Mouse (Mus musculus): ENCODE results near the gene Fmn2.

The Fmn2 gene

DNA sequence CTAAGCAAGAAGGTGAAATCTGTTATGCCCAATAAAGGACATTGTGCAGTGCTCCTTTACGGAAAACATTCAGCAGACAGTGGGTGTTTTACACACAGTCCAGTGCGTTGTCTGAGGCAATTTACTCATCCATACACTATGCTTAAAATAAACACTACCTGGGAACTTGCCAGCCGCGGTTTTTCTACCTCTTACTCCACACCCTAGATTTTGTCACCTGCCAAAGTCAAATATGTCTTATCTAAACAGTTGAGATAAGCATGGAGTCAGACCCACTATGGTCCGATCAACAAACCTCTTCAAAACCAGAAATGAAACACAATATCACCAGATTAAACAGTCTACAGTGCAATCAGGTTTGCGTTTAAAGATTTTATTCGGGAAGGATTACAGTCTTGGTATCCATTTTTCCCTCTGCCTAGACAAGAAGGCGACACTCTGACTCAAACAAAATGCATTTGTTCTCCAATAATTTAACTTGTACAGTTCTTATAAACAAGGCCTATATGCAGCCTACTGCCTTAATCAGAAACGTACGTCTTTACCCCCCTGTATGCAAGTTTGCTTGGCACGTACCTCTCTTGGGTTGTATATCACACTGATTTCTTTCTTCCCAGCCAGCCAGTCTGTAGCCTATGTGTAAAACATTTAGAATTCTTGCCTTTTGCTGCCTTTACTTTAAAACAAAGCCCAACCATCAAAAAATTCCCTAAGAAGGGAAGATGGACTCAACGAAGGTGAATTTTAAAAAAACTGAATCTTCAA lies 158.0 kb downstream of the Fmn2 start:
- DNase-seq (ENCODE audit: low spot score in 2 of 2), result no peak

DNA sequence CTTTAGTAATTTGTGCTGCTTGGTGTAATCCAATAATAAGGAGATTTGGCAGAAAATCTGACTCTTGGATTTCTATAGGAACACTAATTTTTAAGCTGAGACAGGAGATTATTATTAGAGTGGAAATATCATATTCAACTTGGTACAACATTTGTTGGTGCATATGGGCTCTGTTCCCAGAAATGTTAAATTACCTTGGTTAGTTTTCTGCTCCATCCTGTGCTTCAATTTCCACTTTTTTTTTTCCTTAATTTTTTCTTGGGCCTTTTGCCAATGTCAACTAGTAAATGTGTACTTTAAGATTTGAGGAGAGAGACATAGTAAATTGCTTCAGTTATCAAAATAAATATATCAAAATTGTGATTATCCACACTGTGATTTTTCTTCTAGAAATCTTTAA lies 163.5 kb downstream of the Fmn2 start:
- no peak for DNase-seq (ENCODE audit: low spot score in 2 of 2)

DNA sequence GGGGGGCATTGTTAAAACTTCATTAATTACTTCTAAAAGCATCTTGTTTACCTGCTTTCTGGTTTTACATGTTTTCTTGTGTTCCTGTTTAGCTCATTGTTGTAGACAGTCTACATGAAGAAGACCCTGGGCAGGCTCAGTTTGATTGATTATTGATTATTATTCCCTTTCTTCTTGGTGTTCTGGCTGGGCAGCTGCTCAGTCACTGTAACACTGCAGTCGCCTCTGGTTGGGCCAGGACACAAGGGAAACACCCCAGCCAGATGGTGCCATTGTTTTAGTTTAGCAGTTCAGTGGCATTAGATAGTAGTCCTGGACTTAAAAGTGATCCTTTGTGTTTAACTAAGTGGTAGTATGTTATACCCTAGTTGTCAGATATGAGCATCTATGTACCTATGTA lies 167.5 kb downstream of the Fmn2 start:
- no peak for DNase-seq (ENCODE audit: low spot score in 2 of 2)

DNA sequence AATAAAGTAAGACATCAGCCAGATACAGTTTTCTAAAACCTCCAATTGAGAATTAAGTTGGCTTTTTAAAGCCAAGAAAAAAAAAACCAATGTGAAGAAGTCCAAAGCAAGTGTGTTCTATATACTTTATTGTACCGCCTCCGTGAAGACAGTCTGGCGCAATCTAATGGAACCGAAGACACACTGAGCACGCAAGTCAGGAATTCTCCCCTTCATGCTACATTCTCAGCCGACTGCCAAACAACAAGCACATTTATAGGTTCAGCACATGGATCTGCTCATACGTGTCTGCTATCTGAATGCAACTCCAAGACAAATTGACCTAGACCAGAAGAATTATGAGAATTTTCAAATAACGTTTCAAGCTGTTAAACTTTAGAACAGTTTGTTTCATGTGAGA lies 169.2 kb downstream of the Fmn2 start:
- DNase-seq (ENCODE audit: low spot score in 2 of 2), result no peak

DNA sequence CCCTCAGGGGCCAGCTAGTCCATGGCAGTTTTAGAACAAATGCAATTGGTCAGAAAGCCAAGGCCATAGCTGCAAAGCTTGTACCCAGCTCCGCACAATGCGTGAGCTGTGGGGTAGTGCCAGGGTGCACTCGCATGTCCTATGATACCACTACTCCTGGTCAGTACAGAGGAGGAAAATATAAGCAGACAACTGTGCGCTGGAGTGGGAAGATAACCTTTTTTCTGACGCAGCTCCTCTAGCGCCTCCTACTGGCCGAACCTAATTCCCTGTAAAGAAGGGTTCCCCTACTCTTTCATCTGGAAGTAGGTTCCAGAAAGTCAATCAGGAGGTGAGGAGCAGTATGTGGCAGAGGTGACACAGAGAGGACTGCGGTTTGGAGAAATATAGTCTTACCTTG lies 173.0 kb downstream of the Fmn2 start:
- no peak for DNase-seq (ENCODE audit: low spot score in 2 of 2)

DNA sequence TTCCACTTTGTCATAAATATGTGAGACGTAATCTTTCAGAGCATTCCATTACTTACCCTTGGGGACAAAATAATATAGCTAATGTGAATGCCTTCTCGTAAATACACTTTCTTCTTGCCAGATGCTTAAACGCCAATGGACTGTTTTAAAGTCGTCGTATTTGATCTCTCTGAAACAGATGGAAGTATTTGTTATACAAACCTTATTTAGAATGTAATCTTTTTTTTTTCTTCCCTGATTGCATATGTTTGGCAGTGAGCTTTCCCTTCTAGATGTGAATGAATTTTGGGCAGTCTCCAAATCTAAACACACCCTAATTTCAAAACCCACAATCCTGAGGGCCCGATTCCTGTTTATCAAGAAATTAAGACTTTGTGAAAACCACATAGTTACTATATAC lies 173.7 kb downstream of the Fmn2 start:
- DNase-seq (ENCODE audit: low spot score in 2 of 2), result no peak

DNA sequence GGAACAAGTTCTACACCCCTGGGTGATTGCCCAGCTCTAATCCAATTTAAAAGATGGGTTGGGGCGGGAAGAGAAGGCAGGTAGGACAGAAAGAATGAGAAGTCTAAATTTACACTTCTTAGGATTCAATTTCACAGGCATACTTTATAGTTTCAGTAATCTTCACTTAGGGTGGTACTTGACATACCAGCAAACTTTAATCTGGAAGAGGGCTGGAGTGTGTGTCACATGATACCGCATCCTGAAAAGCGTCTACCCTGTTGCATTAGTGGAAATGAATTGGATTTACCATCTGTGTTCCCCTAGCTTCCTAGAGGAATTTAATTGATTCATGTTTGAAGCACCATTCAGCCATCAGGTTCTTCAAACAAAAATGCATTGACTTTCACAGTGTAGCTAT lies 174.6 kb downstream of the Fmn2 start:
- DNase-seq (ENCODE audit: low spot score in 2 of 2), result no peak

DNA sequence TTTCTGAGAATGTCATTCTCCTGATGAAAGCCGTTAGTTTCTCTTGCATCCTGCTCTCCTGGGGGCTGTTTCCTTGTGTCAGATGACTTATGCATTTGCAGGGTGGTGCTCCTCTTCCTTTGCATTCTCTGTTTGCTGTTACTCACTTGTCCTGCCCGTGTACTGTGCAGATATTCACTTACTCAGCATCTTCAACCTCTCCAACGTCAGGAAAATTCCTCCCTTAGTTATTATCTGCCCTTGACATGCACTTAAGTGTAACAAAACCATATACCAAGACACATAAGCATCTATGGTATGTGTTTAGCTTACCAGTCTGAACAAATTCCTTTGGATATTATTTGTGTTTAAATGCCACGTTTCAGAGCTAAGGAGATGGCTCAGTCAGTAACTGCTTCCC lies 175.6 kb downstream of the Fmn2 start:
- DNase-seq (ENCODE audit: low spot score in 2 of 2), result no peak

DNA sequence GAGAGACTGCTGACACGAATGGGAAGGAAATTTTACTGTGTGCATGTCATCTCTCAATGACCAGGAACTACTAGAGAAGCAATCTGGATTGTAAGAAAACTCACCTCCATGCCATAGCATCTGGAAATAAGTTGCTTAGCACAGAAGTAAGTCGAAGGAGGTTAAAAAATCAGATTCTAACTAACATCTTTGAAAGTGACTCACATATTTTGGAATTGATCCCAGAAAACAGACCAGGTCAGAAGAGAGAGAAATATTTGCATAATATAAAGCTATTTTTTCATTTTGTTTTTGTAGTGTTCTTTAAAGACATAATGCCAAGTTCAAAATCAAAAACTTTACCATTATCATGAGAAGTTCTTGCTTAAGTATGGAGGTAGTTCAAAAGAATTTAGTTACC lies 187.7 kb downstream of the Fmn2 start:
- no peak for DNase-seq (ENCODE audit: low spot score in 2 of 2)

DNA sequence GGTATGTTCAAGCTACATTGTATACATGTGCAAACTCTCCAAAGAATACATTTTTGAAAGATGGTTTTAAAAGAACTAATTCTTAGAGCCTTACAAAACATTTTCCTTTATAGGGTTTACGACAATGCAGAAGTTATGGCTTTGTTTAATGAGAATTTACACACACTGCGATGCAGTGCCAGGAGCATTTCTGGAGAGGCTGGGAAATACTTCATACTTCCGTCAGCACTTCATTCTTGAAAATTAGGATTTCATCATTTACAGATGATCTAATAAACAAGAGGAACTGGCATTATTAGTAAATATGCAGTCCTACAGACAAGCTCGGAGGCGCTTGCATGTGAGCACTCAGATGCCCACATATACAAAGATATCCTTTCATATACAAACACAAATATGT lies 199.2 kb downstream of the Fmn2 start:
- no peak for DNase-seq (ENCODE audit: low spot score in 2 of 2)

DNA sequence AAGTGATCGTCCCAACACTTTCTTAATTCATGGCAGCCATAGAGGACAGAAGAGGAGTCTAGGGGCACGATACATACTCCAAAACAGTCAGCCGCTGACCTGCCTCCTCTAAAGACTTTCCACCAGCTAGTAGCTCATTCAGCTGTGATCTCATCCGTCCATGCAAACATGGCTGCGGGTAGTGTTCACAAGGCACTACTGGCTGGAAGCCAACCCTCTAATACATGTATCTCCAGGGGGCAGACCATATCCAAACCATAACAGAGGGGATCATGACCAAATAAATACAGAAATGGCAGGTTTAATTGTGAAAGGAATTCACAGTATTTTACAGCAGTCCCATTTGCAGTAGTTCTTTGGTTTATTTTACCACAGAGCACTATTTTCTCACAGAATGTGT lies 200.2 kb downstream of the Fmn2 start:
- DNase-seq (ENCODE audit: low spot score in 2 of 2), result no peak

DNA sequence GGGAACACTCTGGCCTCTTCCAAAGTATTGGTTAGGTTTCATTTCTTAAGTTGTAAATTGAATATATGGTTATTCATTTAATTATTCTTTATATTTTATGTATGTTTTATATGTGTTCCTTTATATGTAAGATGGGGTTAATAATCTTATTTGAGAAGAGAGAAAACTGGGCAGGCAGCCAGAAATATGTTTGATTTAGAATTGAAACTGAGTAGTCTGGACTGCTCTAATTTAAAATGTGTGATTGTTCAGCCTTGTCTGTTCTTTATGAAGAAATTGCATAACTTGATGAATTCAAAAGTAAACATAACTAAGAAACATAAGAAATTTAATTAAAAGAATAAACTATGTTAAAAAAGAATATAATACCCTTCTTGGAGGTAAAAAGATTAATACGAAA lies 202.3 kb downstream of the Fmn2 start:
- DNase-seq (ENCODE audit: low spot score in 2 of 2), result no peak

DNA sequence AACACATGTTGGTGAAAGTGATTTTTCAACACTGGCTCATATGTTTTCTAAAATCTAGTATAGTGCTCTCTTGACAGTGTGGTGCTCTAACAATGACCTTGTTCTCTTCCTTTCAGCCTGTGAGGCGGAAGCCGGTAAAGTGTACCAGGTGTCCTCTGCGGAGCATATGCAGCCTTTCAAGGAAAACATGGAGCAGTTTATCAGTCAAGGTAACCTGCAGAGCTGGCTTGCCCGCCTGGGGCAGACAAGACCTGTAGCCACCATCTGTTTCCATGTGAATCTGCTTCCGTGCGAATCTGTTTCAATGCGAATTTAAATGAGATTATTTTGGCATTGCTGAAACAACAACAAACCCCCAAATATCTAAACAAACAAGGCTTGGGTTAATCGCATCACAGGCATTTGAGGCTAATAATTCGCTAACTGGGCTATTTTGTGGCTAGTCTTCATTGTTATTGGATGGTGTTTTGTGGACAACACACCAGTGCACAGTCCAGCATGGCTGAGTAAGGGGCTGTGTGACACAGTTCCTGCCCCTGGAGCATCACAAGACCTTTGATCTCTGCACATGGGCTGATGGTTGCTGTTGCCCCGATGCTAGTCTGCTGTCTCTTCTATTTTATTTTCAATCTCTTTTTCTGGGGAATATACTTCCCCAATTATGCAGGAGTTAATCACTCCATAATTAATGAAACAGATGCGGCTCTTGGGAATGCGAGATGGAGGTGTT lies 218.3 kb downstream of the Fmn2 start:
- DNase-seq (ENCODE audit: low spot score in 2 of 2), result no peak

DNA sequence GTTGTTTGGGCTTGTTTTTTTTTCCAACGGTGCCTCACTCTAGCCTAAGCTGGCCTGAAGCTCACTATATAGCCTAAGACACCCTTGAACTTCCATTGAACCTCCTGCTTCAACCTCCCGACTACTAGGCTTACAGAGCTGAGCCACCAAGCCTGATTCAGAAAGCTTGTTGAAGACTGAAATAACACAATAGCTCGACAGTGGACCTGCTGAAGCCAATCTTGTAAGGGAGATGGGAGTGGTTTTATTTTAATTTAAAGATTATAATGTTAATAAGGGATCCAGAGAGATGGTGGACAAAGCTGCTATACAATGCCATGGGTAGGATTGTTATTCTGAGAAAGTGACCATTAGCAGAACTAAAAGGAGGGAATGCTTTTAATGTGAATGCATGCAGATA lies 227.1 kb downstream of the Fmn2 start:
- no peak for DNase-seq (ENCODE audit: low spot score in 2 of 2)

DNA sequence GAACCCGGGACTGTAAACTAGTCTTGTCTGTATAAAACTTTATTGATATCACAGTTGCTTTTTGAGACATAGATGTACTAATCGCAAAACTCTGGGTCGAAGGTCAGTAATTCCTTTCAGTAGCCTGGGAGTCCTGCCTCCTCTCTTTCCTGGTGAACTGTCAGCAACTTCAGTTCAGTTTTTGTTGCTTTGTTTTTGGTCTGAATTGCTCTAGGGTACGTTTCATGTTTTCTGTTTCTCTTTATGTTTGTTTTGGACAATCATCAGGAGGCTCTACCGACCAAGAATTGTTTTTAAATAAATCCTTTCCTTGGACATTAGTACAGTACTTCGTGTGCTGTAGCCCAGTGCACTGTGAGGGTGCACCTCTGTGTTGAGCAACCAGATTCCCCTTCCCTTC lies 231.1 kb downstream of the Fmn2 start:
- DNase-seq (ENCODE audit: low spot score in 2 of 2), result no peak

DNA sequence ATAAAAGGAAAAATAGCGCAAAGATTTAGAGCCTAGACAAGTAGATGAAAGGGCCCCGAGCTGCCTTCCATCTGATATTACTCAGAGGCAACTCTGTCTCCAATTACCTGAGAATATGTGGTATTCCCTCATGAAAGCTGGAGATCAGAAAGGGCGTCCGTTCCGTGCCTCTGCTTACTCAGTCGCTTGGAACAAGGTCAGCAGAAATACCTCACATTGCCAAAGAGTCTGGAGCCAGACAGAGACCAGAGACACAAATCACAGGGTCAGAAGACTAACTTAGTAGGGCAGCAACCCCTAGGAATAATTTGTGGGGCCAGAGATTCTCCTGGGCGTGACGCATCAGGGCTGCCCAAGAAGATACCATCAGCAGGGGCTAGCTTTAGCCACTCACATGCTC lies 237.3 kb downstream of the Fmn2 start:
- DNase-seq (ENCODE audit: low spot score in 2 of 2), result no peak

DNA sequence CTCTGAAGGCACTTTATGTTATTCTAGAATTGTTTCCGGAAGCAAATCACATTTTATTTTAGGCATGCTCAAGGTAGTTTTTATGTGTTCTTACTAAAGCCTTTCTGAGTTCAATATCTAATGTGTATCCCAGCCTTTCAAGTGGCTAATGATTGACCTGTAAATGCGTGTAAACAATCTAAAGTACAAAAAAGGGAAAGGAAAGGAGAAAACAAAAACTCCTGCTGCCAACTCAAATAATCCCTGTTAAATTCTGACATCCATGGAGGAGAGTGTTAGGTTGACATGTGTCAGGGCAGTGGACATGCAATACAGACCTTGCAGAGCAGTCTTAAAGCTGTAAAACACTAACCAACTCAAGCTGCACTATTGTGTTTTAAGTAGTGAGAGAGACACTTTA lies 241.0 kb downstream of the Fmn2 start:
- no peak for DNase-seq (ENCODE audit: low spot score in 2 of 2)

DNA sequence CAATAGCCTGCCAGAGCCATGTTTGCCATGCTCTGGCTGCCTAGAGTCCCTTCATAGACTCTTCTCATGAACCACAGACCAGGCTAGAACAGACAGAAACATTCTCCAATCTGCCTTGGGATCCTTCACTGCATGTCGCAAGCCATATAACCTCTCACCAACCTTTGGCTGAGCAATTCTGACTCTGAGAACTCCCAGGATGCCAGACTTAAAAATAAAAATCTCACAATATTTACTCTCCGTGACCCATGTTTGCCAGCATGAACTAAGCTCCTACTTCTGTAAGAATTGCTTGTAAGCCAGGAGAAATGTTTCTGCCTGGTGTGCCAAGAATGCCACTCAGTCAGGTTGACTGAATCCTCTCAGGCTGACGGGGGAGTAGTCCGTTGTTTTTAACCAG lies 246.9 kb downstream of the Fmn2 start:
- DNase-seq (ENCODE audit: low spot score in 2 of 2), result no peak

DNA sequence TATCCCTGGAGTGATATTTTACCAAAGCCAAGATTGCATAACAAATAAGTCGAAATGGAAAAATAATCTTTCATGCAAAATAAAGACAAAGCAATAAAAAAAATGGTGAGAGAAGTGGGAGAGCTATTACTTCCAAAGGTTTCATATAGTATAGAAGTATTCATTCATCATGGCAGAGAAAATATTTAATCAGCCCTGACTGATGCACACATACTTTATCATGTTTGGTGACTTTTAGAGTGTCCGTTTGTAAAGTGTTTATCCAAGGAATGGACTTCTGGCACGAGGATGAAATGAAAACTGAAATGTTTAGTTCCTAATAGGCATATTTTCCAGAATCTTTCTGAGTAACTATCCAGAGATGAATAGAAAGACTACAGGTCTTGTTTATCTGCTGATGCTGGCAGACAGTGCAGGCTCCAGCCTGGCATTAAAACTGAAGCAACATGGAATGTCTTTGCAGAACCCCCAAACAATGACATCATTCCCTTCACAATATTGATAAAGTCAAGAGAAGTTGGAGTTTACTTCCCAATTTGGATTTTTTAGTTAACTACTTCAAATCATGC lies 249.4 kb downstream of the Fmn2 start:
- no peak for DNase-seq (ENCODE audit: low spot score in 2 of 2)

DNA sequence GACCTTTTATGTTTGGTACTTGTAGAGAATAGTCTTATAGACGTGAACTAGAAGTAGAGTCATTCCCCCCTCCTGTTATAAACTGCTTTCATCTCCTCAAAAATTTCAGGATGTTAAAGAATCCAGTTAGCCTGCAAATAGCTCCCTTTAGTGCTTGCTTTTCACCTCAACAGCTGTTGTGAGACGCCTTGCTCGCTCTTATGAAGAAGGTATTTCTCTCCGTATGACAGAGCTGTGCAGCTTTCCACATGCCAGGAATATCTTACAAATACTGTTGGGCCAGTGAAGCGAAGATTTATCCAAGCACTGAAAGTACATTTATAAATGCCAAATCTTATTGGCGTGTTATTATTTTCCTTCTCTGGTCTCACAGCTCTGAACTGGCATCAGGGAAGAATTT lies 257.7 kb downstream of the Fmn2 start:
- DNase-seq (ENCODE audit: low spot score in 2 of 2), result peak in 1 of 2 experiments; percentile 24

DNA sequence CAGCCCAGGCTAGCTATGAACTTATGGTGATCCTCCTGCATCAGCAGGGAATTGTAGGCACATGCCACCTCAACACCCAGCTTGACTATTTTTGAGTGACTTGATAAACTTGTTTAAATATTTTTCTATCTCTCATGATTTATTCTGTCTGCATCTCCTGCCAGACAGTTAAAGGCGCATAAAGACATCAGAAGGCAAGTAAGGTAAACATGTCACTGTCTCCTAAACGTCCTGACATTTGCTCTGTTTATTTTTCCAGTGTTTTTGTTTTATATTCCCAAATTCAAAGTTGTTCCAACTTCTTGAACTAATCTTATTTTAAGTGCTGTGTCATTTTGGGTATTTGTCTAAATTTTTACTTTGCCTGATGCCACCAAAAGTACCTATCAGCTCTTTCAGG lies 264.1 kb downstream of the Fmn2 start:
- no peak for DNase-seq (ENCODE audit: low spot score in 2 of 2)

DNA sequence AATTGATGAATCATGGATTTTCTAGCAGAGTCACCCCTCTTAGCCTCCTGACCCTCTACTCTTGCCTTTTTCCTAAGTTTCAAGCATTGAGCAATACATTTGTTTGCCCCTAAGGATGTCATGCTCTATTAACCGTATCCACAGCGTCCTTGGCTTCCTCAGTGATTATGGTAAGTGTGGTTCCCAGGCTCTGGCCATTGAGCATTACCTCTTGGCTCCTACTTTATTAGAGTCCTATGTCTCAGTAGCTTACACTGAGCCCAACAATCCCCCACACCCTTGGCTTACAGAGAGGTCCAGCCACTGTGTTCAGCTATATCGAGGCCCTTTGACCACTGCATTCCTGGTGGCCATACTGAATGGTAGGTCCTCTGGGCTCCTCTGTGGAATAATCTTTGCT lies 265.2 kb downstream of the Fmn2 start:
- no peak for DNase-seq (ENCODE audit: low spot score in 2 of 2)

DNA sequence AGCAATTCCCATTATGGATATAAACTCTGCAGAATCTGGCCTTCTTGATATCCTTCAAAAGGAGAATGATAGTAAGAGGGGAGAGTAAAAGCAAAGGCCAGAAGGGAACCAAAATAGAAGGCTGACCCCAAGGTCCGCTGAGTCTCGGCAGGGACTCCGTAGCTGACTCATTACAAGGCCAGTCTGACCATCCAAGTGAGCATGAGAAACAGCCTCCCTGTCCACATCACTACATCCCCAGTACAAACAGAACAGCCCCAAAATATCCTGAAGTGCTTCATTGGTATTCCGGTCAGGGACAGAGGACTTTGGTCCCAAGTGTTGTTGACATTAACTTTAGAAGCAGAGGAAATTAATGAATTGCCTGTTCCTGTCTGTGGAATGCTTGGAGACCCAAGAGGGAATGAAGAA lies 270.3 kb downstream of the Fmn2 start:
- no peak for DNase-seq (ENCODE audit: low spot score in 2 of 2)

All from frontal cortex, postnatal 36 days (tissue).